ENCODE assay signal across 9 mouse cellular contexts in genomic region chr11:98394301-98394700, GRCm38 (mm10). TPM values are rescaled to one million over a fixed set of nuclear protein-coding genes. Genes with fewer than 3 reads are reported as not detected.
A peak's percentile ranks its signal among the peaks of the same experiment; 100 is the strongest.
DNase-seq lines count a peak whose midpoint lies in the region; ATAC-seq and TF ChIP-seq lines count a peak whose summit lies in the region.
"Had no signal": no experiment of that assay in that cellular context is flagged by ENCODE, and none has a peak within 500 bp of the region (broad histone marks: within the 10 kb centered on the region; RNA-seq: fewer than 3 reads in every experiment).

No protein-coding gene starts in this region.

- H3K4me3 ChIP-seq in lung, embryonic 16.5 days (ENCODE audit: low read length) = no peak overlapping the region
- no peak overlapping the region for H3K4me3 ChIP-seq in lung, postnatal 0 days (ENCODE audit: low read depth, low read length)
- H3K4me3 ChIP-seq in kidney, embryonic 16.5 days (ENCODE audit: low read length) = no peak overlapping the region
- no peak overlapping the region for H3K4me3 ChIP-seq in stomach, embryonic 14.5 days (ENCODE audit: low read depth, low read length)
- H3K4me3 ChIP-seq in midbrain, embryonic 15.5 days = no peak overlapping the region

- H3K27ac ChIP-seq in lung, embryonic 16.5 days (ENCODE audit: low read length) = peak overlapping the region; percentile 90
- H3K27ac ChIP-seq in lung, postnatal 0 days (ENCODE audit: low read length) = no peak overlapping the region
- H3K27ac ChIP-seq in kidney, embryonic 16.5 days (ENCODE audit: low read length) = peak overlapping the region; percentile 75; the same call in 1 of the 2 replicates
- H3K27ac ChIP-seq in stomach, embryonic 14.5 days (ENCODE audit: low read length) = peak overlapping the region; percentile 24; the same call in 1 of the 2 replicates
- H3K27ac ChIP-seq in midbrain, embryonic 15.5 days = no peak overlapping the region

- no peak for TF ChIP-seq CTCF in lung, postnatal 0 days (IDR thresholded peaks at IDR 0.05)

- no peaks in the 10 kb centered on the region for H3K27me3 ChIP-seq in lung, embryonic 16.5 days (ENCODE audit: control insufficient read depth, insufficient read depth, low read depth, low read length)
- H3K27me3 ChIP-seq in lung, postnatal 0 days (replicated peaks; ENCODE audit: insufficient read depth, low read length) = no peaks in the 10 kb centered on the region
- H3K27me3 ChIP-seq in kidney, embryonic 16.5 days (ENCODE audit: insufficient read depth, low read length) = no peaks in the 10 kb centered on the region
- no peaks in the 10 kb centered on the region for H3K27me3 ChIP-seq in stomach, embryonic 14.5 days (ENCODE audit: control insufficient read depth, insufficient read depth, low read length)
- peaks cover 11% of the 10 kb centered on the region; the same call in 1 of the 2 replicates for H3K27me3 ChIP-seq in midbrain, embryonic 15.5 days (replicated peaks)

- H3K4me2 ChIP-seq in lung, embryonic 16.5 days (ENCODE audit: low read depth, low read length) = no peak overlapping the region
- H3K4me2 ChIP-seq in lung, postnatal 0 days (replicated peaks; ENCODE audit: low read depth, low read length) = no peak overlapping the region
- H3K4me2 ChIP-seq in kidney, embryonic 16.5 days (replicated peaks; ENCODE audit: low read depth, low read length) = no peak overlapping the region
- H3K4me2 ChIP-seq in stomach, embryonic 14.5 days (replicated peaks; ENCODE audit: low read depth, low read length) = no peak overlapping the region
- H3K4me2 ChIP-seq in midbrain, embryonic 15.5 days = no peak overlapping the region

- no peak for TF ChIP-seq EP300 in lung, postnatal 0 days (IDR thresholded peaks at IDR 0.05)

- peak; percentile 31 to 33 for DNase-seq in cerebellum, postnatal 10 days
- no peak for DNase-seq in lung, postnatal 0 days (ENCODE audit: low spot score)
- no peak for DNase-seq in layer of hippocampus, adult 11-12 months (ENCODE audit: low spot score)
- DNase-seq: midbrain, embryonic 14.5 days had no signal

- H3K36me3 ChIP-seq in lung, embryonic 16.5 days (ENCODE audit: control insufficient read depth, insufficient read depth, low read length) = no peaks in the 10 kb centered on the region
- H3K36me3 ChIP-seq in lung, postnatal 0 days (ENCODE audit: insufficient read depth, low read length) = no peaks in the 10 kb centered on the region
- no peaks in the 10 kb centered on the region for H3K36me3 ChIP-seq in kidney, embryonic 16.5 days (ENCODE audit: insufficient read depth, low read length)
- H3K36me3 ChIP-seq in stomach, embryonic 14.5 days (ENCODE audit: control insufficient read depth, insufficient read depth, low read length) = no peaks in the 10 kb centered on the region
- no peaks in the 10 kb centered on the region for H3K36me3 ChIP-seq in midbrain, embryonic 15.5 days (replicated peaks)

- H3K4me1 ChIP-seq in lung, embryonic 16.5 days (replicated peaks; ENCODE audit: control insufficient read depth, insufficient read depth, low read length) = peaks cover 38% of the 10 kb centered on the region
- H3K4me1 ChIP-seq in lung, postnatal 0 days (ENCODE audit: insufficient read depth, low read depth, low read length) = peaks cover 8% of the 10 kb centered on the region; the same call in 1 of the 2 replicates
- H3K4me1 ChIP-seq in kidney, embryonic 16.5 days (ENCODE audit: insufficient read depth, low read length) = peaks cover 38% of the 10 kb centered on the region
- peaks cover 22% of the 10 kb centered on the region; the same call in 1 of the 2 replicates for H3K4me1 ChIP-seq in stomach, embryonic 14.5 days (ENCODE audit: control insufficient read depth, insufficient read depth, low read length)
- H3K4me1 ChIP-seq in midbrain, embryonic 15.5 days = no peaks in the 10 kb centered on the region; the same call in none of the 2 replicates

- peak overlapping the region; percentile 22; the same call in 1 of the 2 replicates for H3K9ac ChIP-seq in lung, embryonic 16.5 days (ENCODE audit: low read length)
- no peak overlapping the region for H3K9ac ChIP-seq in lung, postnatal 0 days (replicated peaks; ENCODE audit: low read depth)
- 0 out of 2 replicates have a peak overlapping the region, but pooled peaks have one; percentile 1 for H3K9ac ChIP-seq in kidney, embryonic 16.5 days (replicated peaks; ENCODE audit: low read length)
- H3K9ac ChIP-seq in stomach, embryonic 14.5 days (replicated peaks; ENCODE audit: low read depth, low read length) = no peak overlapping the region
- no peak overlapping the region for H3K9ac ChIP-seq in midbrain, embryonic 15.5 days

- H3K9me3 ChIP-seq in lung, embryonic 16.5 days (ENCODE audit: control insufficient read depth, low read length) = no peaks in the 10 kb centered on the region
- H3K9me3 ChIP-seq in lung, postnatal 0 days (ENCODE audit: low read length) = no peaks in the 10 kb centered on the region
- H3K9me3 ChIP-seq in kidney, embryonic 16.5 days (ENCODE audit: low read length) = no peaks in the 10 kb centered on the region
- no peaks in the 10 kb centered on the region for H3K9me3 ChIP-seq in stomach, embryonic 14.5 days (ENCODE audit: control insufficient read depth, low read depth, low read length)
- H3K9me3 ChIP-seq in midbrain, embryonic 15.5 days = no peaks in the 10 kb centered on the region

- WGBS in lung, embryonic 16.5 days = 18% methylated on average over 6 of the region's 6 CpGs
- 24% methylated on average over 6 of the region's 6 CpGs for WGBS in lung, postnatal 0 days
- WGBS in kidney, embryonic 16.5 days = 21% methylated on average over 6 of the region's 6 CpGs
- WGBS in stomach, embryonic 14.5 days = 35% methylated on average over 6 of the region's 6 CpGs
- WGBS in midbrain, embryonic 15.5 days = 59% methylated on average over 6 of the region's 6 CpGs

- no peak for ATAC-seq in cerebellum, adult (ENCODE audit: insufficient number of reproducible peaks, low FRiP score, low TSS enrichment)
- ATAC-seq in lung, embryonic 16.5 days (ENCODE audit: low read depth) = no peak
- ATAC-seq in lung, postnatal 0 days = no peak
- no peak for ATAC-seq in kidney, embryonic 16.5 days (ENCODE audit: low FRiP score, low TSS enrichment)
- ATAC-seq in stomach, embryonic 14.5 days (ENCODE audit: insufficient number of reproducible peaks, insufficient read depth, low FRiP score, low read depth) = no peak
- ATAC-seq in midbrain, embryonic 15.5 days (replicated peaks) = no peak

RNA-seq across cellular contexts. Expression of gene Pgap3, which starts 6.0 kb away (rescaled TPM):
- 15.0 and 16.2 TPM in 2 replicates for polyA plus RNA-seq in lung, embryonic 16.5 days (2015; fragmentation: Nextera tagmentation; extraction: Ambion mirVana)
- polyA plus RNA-seq in lung, postnatal 0 days (2015; fragmentation: Nextera tagmentation; extraction: Ambion mirVana) = 8.0 and 8.6 TPM in 2 replicates
- polyA plus RNA-seq in kidney, embryonic 16.5 days (2015; fragmentation: Nextera tagmentation; extraction: Ambion mirVana) = 17.6 and 22.3 TPM in 2 replicates
- polyA plus RNA-seq in stomach, embryonic 14.5 days (2014; fragmentation: Nextera tagmentation; extraction: Ambion mirVana) = 12.6 and 13.6 TPM in 2 replicates
- polyA plus RNA-seq in midbrain, embryonic 15.5 days (2015; fragmentation: Nextera tagmentation; extraction: Ambion mirVana) = 9.6 and 9.9 TPM in 2 replicates

RNA-seq across cellular contexts. Expression of gene Pnmt, which starts 8.1 kb away (rescaled TPM):
- 0.13 TPM in 1 of 2 replicates, not detected in the other for polyA plus RNA-seq in lung, embryonic 16.5 days (2015; fragmentation: Nextera tagmentation; extraction: Ambion mirVana)
- polyA plus RNA-seq in lung, postnatal 0 days (2015; fragmentation: Nextera tagmentation; extraction: Ambion mirVana) = 0.12 TPM in 1 of 2 replicates, not detected in the other
- polyA plus RNA-seq in kidney, embryonic 16.5 days (2015; fragmentation: Nextera tagmentation; extraction: Ambion mirVana) = 2.5 and 2.8 TPM in 2 replicates
- polyA plus RNA-seq in stomach, embryonic 14.5 days (2014; fragmentation: Nextera tagmentation; extraction: Ambion mirVana) = not detected in 2 replicates
- 1.2 and 1.3 TPM in 2 replicates for polyA plus RNA-seq in midbrain, embryonic 15.5 days (2015; fragmentation: Nextera tagmentation; extraction: Ambion mirVana)

RNA-seq across cellular contexts. Expression of gene Tcap, which starts 10.7 kb away (rescaled TPM):
- 6.7 and 8.0 TPM in 2 replicates for polyA plus RNA-seq in lung, embryonic 16.5 days (2015; fragmentation: Nextera tagmentation; extraction: Ambion mirVana)
- 5.8 and 6.4 TPM in 2 replicates for polyA plus RNA-seq in lung, postnatal 0 days (2015; fragmentation: Nextera tagmentation; extraction: Ambion mirVana)
- polyA plus RNA-seq in kidney, embryonic 16.5 days (2015; fragmentation: Nextera tagmentation; extraction: Ambion mirVana) = 2.4 and 2.7 TPM in 2 replicates
- polyA plus RNA-seq in stomach, embryonic 14.5 days (2014; fragmentation: Nextera tagmentation; extraction: Ambion mirVana) = 0.27 and 0.36 TPM in 2 replicates
- polyA plus RNA-seq in midbrain, embryonic 15.5 days (2015; fragmentation: Nextera tagmentation; extraction: Ambion mirVana) = 0.43 TPM in 1 of 2 replicates, not detected in the other
- polyA plus RNA-seq: midbrain, embryonic 14.5 days had no signal

RNA-seq across cellular contexts. Expression of gene Erbb2, which starts 18.0 kb away (rescaled TPM):
- polyA plus RNA-seq in lung, embryonic 16.5 days (2015; fragmentation: Nextera tagmentation; extraction: Ambion mirVana) = 39.3 and 41.4 TPM in 2 replicates
- 21.2 and 23.6 TPM in 2 replicates for polyA plus RNA-seq in lung, postnatal 0 days (2015; fragmentation: Nextera tagmentation; extraction: Ambion mirVana)
- 54.9 and 57.7 TPM in 2 replicates for polyA plus RNA-seq in kidney, embryonic 16.5 days (2015; fragmentation: Nextera tagmentation; extraction: Ambion mirVana)
- polyA plus RNA-seq in stomach, embryonic 14.5 days (2014; fragmentation: Nextera tagmentation; extraction: Ambion mirVana) = 48.0 and 50.1 TPM in 2 replicates
- 6.8 and 7.7 TPM in 2 replicates for polyA plus RNA-seq in midbrain, embryonic 15.5 days (2015; fragmentation: Nextera tagmentation; extraction: Ambion mirVana)

RNA-seq across cellular contexts. Expression of gene Stard3, which starts 36.1 kb away (rescaled TPM):
- polyA plus RNA-seq in lung, embryonic 16.5 days (2015; fragmentation: Nextera tagmentation; extraction: Ambion mirVana) = 55.9 and 61.3 TPM in 2 replicates
- 69.9 and 73.1 TPM in 2 replicates for polyA plus RNA-seq in lung, postnatal 0 days (2015; fragmentation: Nextera tagmentation; extraction: Ambion mirVana)
- 62.0 and 62.4 TPM in 2 replicates for polyA plus RNA-seq in kidney, embryonic 16.5 days (2015; fragmentation: Nextera tagmentation; extraction: Ambion mirVana)
- polyA plus RNA-seq in stomach, embryonic 14.5 days (2014; fragmentation: Nextera tagmentation; extraction: Ambion mirVana) = 42.6 and 43.7 TPM in 2 replicates
- 38.2 and 44.6 TPM in 2 replicates for polyA plus RNA-seq in midbrain, embryonic 15.5 days (2015; fragmentation: Nextera tagmentation; extraction: Ambion mirVana)

Comparison
In these comparisons a context has a peak if more than half of its experiments do, and no peak if none do; other contexts are left out.
1. H3K27ac ChIP-seq: peak in lung, embryonic 16.5 days (single experiment), kidney, embryonic 16.5 days (single experiment) and stomach, embryonic 14.5 days (single experiment); none in lung, postnatal 0 days (single experiment) and midbrain, embryonic 15.5 days (single experiment).
2. H3K9ac ChIP-seq: peak in lung, embryonic 16.5 days (single experiment) and kidney, embryonic 16.5 days (single experiment); none in lung, postnatal 0 days (single experiment), stomach, embryonic 14.5 days (single experiment) and midbrain, embryonic 15.5 days (single experiment).
3. DNase-seq: peak in cerebellum, postnatal 10 days (2 of 2); none in lung, postnatal 0 days (single experiment) and layer of hippocampus, adult 11-12 months (single experiment).